Mouse (Mus musculus) kidney, postnatal 14 days (tissue): ENCODE results near the gene Avp.

Experiments used
- DNase-seq: peaks from one replicate; pipeline ENCODE4 v3.0.0; 2022; ENCODE audit warnings: mixed read lengths

The Avp gene

DNA sequence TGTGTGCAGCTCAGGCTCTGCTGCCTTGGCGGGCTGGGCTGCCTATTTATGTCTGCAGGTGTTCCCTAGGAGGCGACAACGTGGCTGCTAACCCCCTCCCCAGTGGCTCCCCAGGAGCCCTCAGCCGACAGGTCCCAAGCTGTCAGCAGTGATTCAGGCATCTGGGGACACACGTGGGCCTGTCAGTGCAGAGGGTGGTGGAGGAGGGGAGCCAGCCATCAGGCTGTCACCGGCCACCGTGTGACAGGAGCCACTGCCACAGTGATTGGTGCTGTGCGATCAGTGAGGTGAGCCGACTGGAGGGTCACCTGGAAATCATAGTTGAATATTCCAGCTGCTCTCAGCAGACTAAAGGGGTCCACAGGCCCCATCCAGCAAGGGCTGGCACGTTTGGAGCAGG, at the start of gene Avp:
Avp (minus strand) TSS at position 3 of the 400 bp plus-strand sequence.
- DNase-seq, result no peak

- DNase-seq, result peak; percentile 94
Measured at GRCm38 (mm10) chr2:130629839-130630203, 47.5 kb upstream of the Avp start, which contains the start of the genes Fastkd5 and Ubox5. Fastkd5 (minus strand) TSS chr2:130630027. Ubox5 (minus strand) TSS chr2:130630038.

DNA sequence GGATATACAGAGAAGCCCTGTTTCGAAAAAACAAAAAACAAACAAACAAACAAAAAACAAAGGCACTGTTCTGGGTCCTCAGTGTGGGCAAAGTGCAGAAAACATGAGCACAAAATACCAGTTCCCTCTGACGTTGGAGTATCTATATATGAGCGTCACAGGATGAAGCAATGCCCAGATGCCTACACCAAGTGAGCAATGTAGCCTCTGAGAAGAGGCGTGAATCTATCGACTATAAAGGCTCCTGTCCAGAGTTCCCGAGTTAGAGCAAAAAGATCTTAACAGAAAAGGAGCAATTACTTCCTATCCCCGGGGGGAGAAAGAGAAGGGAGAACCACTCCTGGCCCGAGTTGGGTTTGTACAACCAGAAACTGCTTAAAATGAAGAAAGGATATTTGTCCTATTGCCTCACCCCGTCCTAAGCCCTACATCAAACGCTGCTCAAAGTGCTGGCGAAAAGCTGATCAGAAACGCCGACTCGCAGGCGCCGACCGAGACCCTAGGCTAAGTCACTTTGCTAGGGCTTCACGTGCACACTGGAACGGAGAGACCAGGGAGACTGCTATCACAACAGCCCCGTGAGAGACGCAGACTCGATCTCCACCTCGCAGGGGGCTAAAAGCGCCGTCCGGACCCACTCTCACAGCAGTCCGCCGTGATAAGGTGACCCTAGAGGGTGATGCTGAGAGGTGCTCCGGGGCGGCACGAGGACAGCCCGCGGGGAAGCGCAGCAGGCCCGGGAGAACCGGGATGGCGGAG, 46.9 kb upstream of the Avp start:
- no peak for DNase-seq

GRCm38 (mm10) chr2:130628424-130628823, 46.1 kb upstream of the Avp start:
- no peak for DNase-seq

DNA sequence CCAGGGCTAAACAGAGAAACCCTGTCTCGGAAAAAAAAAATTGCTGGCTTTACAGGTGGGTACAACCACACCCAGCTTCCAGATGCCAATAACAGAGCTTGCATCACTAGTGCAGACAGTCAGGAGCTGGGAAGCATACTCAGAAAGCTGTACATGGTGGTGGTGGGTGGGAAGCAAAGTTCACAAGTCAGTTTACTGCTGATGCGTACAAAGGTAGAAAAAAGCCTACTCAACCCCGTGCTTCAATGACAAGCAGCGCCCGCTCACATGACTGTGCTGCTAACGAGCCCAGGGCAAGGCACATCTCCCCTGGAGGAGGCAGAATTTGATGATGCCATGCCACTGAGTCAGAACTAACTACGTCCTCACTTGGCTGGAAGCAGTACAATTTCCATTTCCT, 36.6 kb upstream of the Avp start:
- DNase-seq, result peak; percentile 35

- DNase-seq, result peak; percentile 41
Measured at GRCm38 (mm10) chr2:130613091-130613490, 30.7 kb upstream of the Avp start.

- no peak for DNase-seq
Measured at GRCm38 (mm10) chr2:130602195-130602594, 19.8 kb upstream of the Avp start.

DNA sequence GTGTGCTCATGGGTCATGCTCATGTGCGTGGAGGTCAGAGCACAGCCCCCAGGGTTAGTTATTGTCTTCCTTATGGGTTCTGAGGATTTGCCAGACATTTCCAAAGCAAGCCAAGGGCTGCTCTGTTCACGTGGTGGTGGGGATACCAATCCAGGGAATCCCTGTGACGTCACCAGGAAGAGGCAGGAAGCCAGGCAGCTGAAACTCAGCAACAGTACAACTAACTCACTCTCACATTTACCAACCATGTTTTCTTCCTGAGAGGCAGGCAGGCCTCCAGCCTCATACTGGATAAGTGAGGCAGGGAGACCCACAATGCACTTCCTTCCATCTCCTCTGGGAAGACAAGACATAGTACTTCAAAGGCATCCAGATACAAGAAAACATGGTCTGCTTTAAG, 16.0 kb upstream of the Avp start:
- DNase-seq, result no peak

DNA sequence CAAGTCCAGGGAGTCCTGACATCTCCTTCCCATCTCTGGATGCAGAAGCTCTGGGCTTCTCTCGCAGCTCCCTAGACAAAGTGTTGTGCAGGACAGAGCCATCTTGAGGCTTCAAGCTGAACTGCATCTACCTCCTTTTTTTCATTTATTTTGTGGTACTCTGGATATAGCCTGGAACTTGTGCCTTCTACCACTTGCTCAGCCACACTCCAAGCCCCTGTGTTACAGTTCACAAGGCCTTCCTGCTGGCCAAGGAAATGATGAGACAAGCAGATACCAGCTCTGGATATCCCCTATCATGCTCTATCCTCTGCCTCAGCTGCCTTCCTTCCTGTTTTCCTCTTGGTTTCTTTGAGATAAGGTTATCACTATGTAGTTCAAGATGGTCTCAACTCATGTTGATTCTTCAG, 15.3 kb upstream of the Avp start:
- peak; percentile 51 for DNase-seq

- DNase-seq, result no peak
Measured at GRCm38 (mm10) chr2:130595596-130595995, 13.2 kb upstream of the Avp start.

GRCm38 (mm10) chr2:130591016-130591415, 8.7 kb upstream of the Avp start:
- DNase-seq, result no peak

DNA sequence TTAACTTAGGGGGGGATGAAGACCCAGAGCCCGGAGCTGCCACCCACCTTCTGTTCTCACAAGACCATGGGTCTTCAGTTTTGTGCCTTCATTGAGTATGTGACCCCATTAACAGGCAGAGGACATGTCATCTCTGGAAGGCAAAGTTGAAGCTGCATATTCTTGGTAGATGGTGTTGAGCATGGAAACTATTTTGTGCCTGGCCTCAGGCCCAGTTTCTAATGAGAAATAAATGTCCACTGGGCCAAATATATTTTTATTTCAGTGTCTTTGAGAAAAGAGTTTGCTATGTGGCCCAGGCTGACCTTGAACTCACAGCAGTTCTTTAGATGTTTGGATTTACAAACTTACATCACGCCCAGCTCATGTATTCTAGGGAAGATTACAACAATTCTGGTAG, 7.4 kb upstream of the Avp start:
- no peak for DNase-seq

DNA sequence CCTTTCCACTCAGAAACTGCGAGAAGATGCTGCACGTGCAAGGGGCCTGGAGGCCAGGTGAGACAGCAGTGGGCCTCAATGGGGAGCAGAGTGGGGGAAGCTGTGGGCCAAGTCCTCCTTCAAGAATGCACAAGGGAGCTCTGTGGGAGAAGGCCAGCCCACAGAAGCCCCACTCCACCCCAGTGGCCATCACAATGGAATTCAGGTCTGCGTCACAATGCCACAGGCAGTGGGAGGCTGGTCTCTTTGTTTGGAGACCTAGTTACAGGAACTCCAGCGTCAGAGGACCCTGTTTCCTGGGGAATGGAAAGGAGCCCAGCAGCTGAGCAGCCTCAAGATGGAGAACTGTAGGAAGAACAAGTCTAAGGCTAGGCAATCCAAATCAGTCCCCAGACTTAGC, 6.8 kb upstream of the Avp start:
- no peak for DNase-seq

- no peak for DNase-seq
Measured at GRCm38 (mm10) chr2:130588373-130588772, 6.0 kb upstream of the Avp start.

DNA sequence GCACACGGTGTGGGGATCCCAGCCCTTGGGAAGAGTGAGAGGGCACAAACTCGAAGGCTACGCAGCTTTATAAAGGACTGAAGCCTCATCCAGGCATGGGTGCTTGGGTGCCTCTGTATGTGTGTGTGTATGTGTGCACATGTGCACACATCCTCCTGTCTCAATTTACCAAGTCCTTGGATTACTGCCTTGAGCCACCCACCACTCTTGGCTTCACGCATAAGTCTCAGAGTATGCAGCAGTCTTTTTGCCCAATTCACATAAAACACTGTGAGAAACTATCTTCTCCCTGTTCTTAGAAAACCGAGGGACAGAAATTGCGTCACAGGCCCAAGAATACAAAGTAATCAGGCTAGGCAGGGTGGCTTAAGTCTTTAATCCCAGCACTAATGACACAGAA, 3.7 kb upstream of the Avp start:
- DNase-seq, result no peak

GRCm38 (mm10) chr2:130583902-130584560, 1.7 kb upstream of the Avp start:
- DNase-seq, result no peak

- no peak for DNase-seq
Measured at GRCm38 (mm10) chr2:130581201-130581600, 1.2 kb downstream of the Avp start.

- DNase-seq, result no peak
Measured at GRCm38 (mm10) chr2:130579791-130580190, 2.6 kb downstream of the Avp start.

GRCm38 (mm10) chr2:130578148-130578547, 4.2 kb downstream of the Avp start:
- peak; percentile 60 for DNase-seq

- DNase-seq, result peak; percentile 82
Measured at GRCm38 (mm10) chr2:130577632-130578031, 4.7 kb downstream of the Avp start.

GRCm38 (mm10) chr2:130577021-130577420, 5.3 kb downstream of the Avp start:
- DNase-seq, result no peak

DNA sequence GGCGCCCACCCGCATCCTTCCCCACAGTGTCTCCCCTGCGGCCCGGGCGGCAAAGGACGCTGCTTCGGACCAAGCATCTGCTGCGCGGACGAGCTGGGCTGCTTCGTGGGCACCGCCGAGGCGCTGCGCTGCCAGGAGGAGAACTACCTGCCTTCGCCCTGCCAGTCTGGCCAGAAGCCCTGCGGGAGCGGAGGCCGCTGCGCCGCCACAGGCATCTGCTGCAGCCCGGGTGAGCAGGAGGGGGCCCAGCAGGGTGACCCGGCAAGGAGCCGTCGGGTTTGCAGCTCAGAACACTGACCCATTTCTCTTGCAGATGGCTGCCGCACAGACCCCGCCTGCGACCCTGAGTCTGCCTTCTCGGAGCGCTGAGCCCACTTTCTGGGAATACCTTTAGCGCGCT, 5.8 kb downstream of the Avp start:
- peak; percentile 37 for DNase-seq

DNA sequence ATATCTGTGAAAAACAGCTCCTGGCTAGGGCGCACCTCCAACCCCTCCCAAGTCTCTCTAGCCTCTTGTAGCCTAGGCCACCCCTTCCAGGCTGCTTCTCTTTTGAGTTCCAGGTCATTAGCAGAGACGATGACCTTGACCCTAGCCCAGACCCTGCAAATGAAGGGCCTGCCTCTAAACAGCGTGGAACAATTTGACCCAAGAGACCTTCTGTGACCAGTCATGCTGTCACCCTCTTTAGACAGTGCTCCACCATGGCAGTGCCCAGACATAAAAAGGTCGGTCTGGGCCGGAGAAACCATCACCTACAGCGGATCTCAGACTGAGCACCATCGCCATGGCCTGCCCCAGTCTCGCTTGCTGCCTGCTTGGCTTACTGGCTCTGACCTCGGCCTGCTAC, 6.5 kb downstream of the Avp start, which contains the start of gene Oxt:
Oxt (plus strand) TSS at position 301 of the 400 bp plus-strand sequence.
- DNase-seq, result no peak

DNA sequence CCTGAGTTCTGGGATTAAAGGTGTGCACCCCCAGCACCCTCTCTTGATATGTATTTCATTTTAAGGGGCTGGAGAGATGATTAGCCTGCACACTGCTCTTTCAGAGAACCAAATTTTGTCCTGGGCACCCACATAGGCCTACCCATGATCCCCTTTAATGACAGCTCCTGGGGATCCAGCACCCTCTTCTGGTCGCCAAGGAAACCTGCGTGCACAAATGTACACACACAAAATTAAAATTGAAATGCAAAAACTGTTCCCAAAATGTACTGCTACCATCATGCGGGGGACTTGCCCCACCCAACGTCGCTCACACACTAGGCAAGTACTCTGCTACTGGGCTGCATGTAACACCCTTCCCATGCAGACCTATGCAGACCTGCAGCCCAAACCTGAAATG, 7.4 kb downstream of the Avp start:
- no peak for DNase-seq
